Mouse (Mus musculus): Measurements from ENCODE around the gene Eef2. TPM values are rescaled to one million over a fixed set of nuclear protein-coding genes. Genes with fewer than 3 reads are reported as not detected.

Eef2 gene
- total RNA-seq, 2 experiments from 2014 or later, result 1,282 to 1,799 TPM

DNA sequence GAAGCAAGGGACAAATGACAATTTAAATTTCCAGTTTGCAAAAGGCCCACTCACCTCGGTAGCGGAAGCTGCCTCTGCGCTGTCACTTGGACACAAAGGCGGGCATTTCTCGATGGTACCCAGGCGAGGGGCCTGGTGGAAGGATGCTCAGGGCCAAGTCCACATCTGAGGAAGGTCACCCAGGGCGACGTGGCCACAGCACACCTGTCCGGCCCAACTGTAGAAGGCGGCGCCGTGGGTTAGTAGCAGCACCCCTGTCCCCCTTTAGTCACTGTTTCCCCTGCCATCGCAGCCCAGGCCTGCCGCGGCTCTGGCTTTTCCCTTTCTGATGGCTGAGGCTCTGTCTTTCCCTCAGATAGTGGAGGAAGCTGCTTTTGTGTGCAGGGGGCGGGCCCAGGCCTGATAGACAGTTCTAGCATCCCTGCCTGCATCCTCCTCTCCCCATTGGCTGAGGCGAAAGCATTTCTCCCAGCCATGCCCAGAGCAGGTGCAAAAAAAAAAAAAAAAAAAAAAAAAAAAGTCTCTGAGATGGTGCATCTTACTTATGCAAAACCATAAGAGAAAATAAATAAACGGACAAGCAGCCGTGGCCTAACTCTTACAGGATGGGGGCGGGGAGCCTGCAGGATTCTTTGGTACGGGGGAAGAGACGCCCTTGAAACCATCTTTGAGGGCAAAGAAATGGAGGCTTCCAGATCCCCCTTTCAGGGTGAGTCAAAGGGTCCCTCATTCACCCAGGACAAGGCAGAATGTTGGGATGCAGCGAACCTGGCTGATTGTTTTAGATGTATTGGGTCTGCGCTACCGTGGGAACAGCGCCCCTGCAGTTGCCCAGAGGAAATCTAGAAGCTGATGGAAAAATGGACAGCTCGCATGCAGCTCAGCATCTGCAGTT, 54.3 kb downstream of the Eef2 start, which contains the start of gene Atcay:
Atcay (minus strand) TSS at position 396 of the 895 bp plus-strand sequence.
- ATAC-seq (replicated peaks; ENCODE audit: low FRiP score, low TSS enrichment, poor library complexity, severe bottlenecking), result 0 out of 2 replicates have a peak, but pooled peaks have one; percentile 24

DNA sequence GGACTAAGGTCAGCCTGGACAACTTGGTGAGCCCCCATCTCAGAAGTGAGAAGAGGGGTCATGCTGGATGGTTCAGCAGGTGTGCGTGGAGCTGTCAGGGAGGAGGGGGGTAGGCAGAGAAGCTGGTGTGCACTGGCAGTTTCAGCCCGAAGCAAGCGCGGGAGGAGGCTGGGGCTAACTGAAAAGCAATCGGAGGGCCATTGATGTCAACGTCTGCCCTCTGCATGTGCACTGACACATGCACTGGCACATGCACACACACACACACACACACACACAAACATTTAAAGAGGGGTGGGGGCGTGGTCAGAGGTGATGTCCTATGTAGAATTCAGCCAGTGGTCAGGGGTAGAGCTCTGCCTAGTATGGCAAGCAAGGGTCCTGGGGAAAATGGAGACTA, 55.0 kb downstream of the Eef2 start:
- no peak for ATAC-seq (replicated peaks; ENCODE audit: low FRiP score, low TSS enrichment, poor library complexity, severe bottlenecking)

Other genes starting within 250 kb of the Eef2 start
Only the 30 nearest of the 31 such genes appear.
- 1.5 and 3.6 TPM in 2 replicates for gene Gng7, start 161.7 kb upstream of the Eef2 start, total RNA-seq (2014; fragmentation: Nextera tagmentation)
- gene Gng7, start 161.7 kb upstream of the Eef2 start, total RNA-seq (2017), result 0.14 and 0.46 TPM in 2 replicates
- gene Diras1, start 151.0 kb upstream of the Eef2 start, total RNA-seq (2014; fragmentation: Nextera tagmentation), result not detected in 2 replicates
- gene Diras1, start 151.0 kb upstream of the Eef2 start, total RNA-seq (2017), result not detected in 2 replicates
- gene Slc39a3, start 139.2 kb upstream of the Eef2 start, total RNA-seq (2014; fragmentation: Nextera tagmentation), result 7.0 TPM in 2 replicates
- gene Slc39a3, start 139.2 kb upstream of the Eef2 start, total RNA-seq (2017), result 3.4 and 7.2 TPM in 2 replicates
- 59.4 and 61.4 TPM in 2 replicates for gene Sgta, start 116.5 kb upstream of the Eef2 start, total RNA-seq (2014; fragmentation: Nextera tagmentation)
- gene Sgta, start 116.5 kb upstream of the Eef2 start, total RNA-seq (2017), result 34.2 and 41.6 TPM in 2 replicates
- gene Thop1, start 106.6 kb upstream of the Eef2 start, total RNA-seq (2014; fragmentation: Nextera tagmentation), result 40.7 and 52.0 TPM in 2 replicates
- gene Thop1, start 106.6 kb upstream of the Eef2 start, total RNA-seq (2017), result 46.0 and 58.3 TPM in 2 replicates
- gene Creb3l3, start 77.8 kb upstream of the Eef2 start, total RNA-seq (2014; fragmentation: Nextera tagmentation), result not detected in 2 replicates
- gene Creb3l3, start 77.8 kb upstream of the Eef2 start, total RNA-seq (2017), result not detected in 2 replicates
- gene Map2k2, start 70.7 kb upstream of the Eef2 start, total RNA-seq (2014; fragmentation: Nextera tagmentation), result 111 and 122 TPM in 2 replicates
- gene Map2k2, start 70.7 kb upstream of the Eef2 start, total RNA-seq (2017), result 38.7 and 50.2 TPM in 2 replicates
- 33.4 and 34.4 TPM in 2 replicates for gene Zbtb7a, start 41.4 kb upstream of the Eef2 start, total RNA-seq (2014; fragmentation: Nextera tagmentation)
- gene Zbtb7a, start 41.4 kb upstream of the Eef2 start, total RNA-seq (2017), result 8.5 and 15.9 TPM in 2 replicates
- 14.8 and 15.2 TPM in 2 replicates for gene Pias4, start 8.7 kb upstream of the Eef2 start, total RNA-seq (2014; fragmentation: Nextera tagmentation)
- 5.4 and 20.8 TPM in 2 replicates for gene Pias4, start 8.7 kb upstream of the Eef2 start, total RNA-seq (2017)
- 27.7 and 51.7 TPM in 2 replicates for gene Dapk3, start 6.4 kb downstream of the Eef2 start, total RNA-seq (2014; fragmentation: Nextera tagmentation)
- 16.2 and 30.9 TPM in 2 replicates for gene Dapk3, start 6.4 kb downstream of the Eef2 start, total RNA-seq (2017)
- not detected in 2 replicates for gene 4930442H23Rik, start 7.2 kb downstream of the Eef2 start, total RNA-seq (2014; fragmentation: Nextera tagmentation)
- gene 4930442H23Rik, start 7.2 kb downstream of the Eef2 start, total RNA-seq (2017), result not detected in 2 replicates
- not detected in 2 replicates for gene Nmrk2, start 25.4 kb downstream of the Eef2 start, total RNA-seq (2014; fragmentation: Nextera tagmentation)
- gene Nmrk2, start 25.4 kb downstream of the Eef2 start, total RNA-seq (2017), result not detected in 2 replicates
- gene Atcay, start 54.2 kb downstream of the Eef2 start, total RNA-seq (2014; fragmentation: Nextera tagmentation), result not detected in 2 replicates
- not detected in 2 replicates for gene Atcay, start 54.2 kb downstream of the Eef2 start, total RNA-seq (2017)
- 1.1 and 3.5 TPM in 2 replicates for gene Zfr2, start 56.5 kb downstream of the Eef2 start, total RNA-seq (2014; fragmentation: Nextera tagmentation)
- gene Zfr2, start 56.5 kb downstream of the Eef2 start, total RNA-seq (2017), result 0.46 TPM in 1 of 2 replicates, not detected in the other
- 2.9 and 9.8 TPM in 2 replicates for gene Matk, start 76.3 kb downstream of the Eef2 start, total RNA-seq (2014; fragmentation: Nextera tagmentation)
- gene Matk, start 76.3 kb downstream of the Eef2 start, total RNA-seq (2017), result 5.5 and 5.6 TPM in 2 replicates
- 130 and 158 TPM in 2 replicates for gene Mrpl54, start 90.3 kb downstream of the Eef2 start, total RNA-seq (2014; fragmentation: Nextera tagmentation)
- 157 and 212 TPM in 2 replicates for gene Mrpl54, start 90.3 kb downstream of the Eef2 start, total RNA-seq (2017)
- gene Apba3, start 90.3 kb downstream of the Eef2 start, total RNA-seq (2014; fragmentation: Nextera tagmentation), result 28.9 and 32.6 TPM in 2 replicates
- gene Apba3, start 90.3 kb downstream of the Eef2 start, total RNA-seq (2017), result 2.6 and 16.7 TPM in 2 replicates
- 0.81 and 7.3 TPM in 2 replicates for gene Tjp3, start 115.0 kb downstream of the Eef2 start, total RNA-seq (2014; fragmentation: Nextera tagmentation)
- 1.3 and 2.5 TPM in 2 replicates for gene Tjp3, start 115.0 kb downstream of the Eef2 start, total RNA-seq (2017)
- 40.4 and 51.0 TPM in 2 replicates for gene Pip5k1c, start 116.3 kb downstream of the Eef2 start, total RNA-seq (2014; fragmentation: Nextera tagmentation)
- gene Pip5k1c, start 116.3 kb downstream of the Eef2 start, total RNA-seq (2017), result 17.3 and 26.2 TPM in 2 replicates
- 26.4 and 46.2 TPM in 2 replicates for gene Cactin, start 144.5 kb downstream of the Eef2 start, total RNA-seq (2014; fragmentation: Nextera tagmentation)
- 30.4 and 33.4 TPM in 2 replicates for gene Cactin, start 144.5 kb downstream of the Eef2 start, total RNA-seq (2017)
- gene Tbxa2r, start 152.1 kb downstream of the Eef2 start, total RNA-seq (2014; fragmentation: Nextera tagmentation), result 0.66 and 2.3 TPM in 2 replicates
- gene Tbxa2r, start 152.1 kb downstream of the Eef2 start, total RNA-seq (2017), result 0.52 TPM in 1 of 2 replicates, not detected in the other
- gene Gipc3, start 166.6 kb downstream of the Eef2 start, total RNA-seq (2014; fragmentation: Nextera tagmentation), result not detected in 2 replicates
- gene Gipc3, start 166.6 kb downstream of the Eef2 start, total RNA-seq (2017), result not detected in 2 replicates
- 25.7 and 37.6 TPM in 2 replicates for gene Hmg20b, start 173.8 kb downstream of the Eef2 start, total RNA-seq (2014; fragmentation: Nextera tagmentation)
- 44.2 and 61.1 TPM in 2 replicates for gene Hmg20b, start 173.8 kb downstream of the Eef2 start, total RNA-seq (2017)
- gene Mfsd12, start 180.9 kb downstream of the Eef2 start, total RNA-seq (2014; fragmentation: Nextera tagmentation), result 15.7 and 16.4 TPM in 2 replicates
- 13.9 and 14.1 TPM in 2 replicates for gene Mfsd12, start 180.9 kb downstream of the Eef2 start, total RNA-seq (2017)
- 0.70 TPM in 1 of 2 replicates, not detected in the other for gene 4930404N11Rik, start 189.2 kb downstream of the Eef2 start, total RNA-seq (2014; fragmentation: Nextera tagmentation)
- 1.9 TPM in 1 of 2 replicates, not detected in the other for gene 4930404N11Rik, start 189.2 kb downstream of the Eef2 start, total RNA-seq (2017)
- 28.5 and 50.0 TPM in 2 replicates for gene Fzr1, start 201.9 kb downstream of the Eef2 start, total RNA-seq (2014; fragmentation: Nextera tagmentation)
- 12.2 and 14.9 TPM in 2 replicates for gene Fzr1, start 201.9 kb downstream of the Eef2 start, total RNA-seq (2017)
- gene Dohh, start 207.8 kb downstream of the Eef2 start, total RNA-seq (2014; fragmentation: Nextera tagmentation), result 12.3 and 31.4 TPM in 2 replicates
- gene Dohh, start 207.8 kb downstream of the Eef2 start, total RNA-seq (2017), result 31.2 and 37.8 TPM in 2 replicates
- 1.2 and 6.3 TPM in 2 replicates for gene Gm48551, start 207.8 kb downstream of the Eef2 start, total RNA-seq (2014; fragmentation: Nextera tagmentation)
- 0.11 and 2.6 TPM in 2 replicates for gene Gm48551, start 207.8 kb downstream of the Eef2 start, total RNA-seq (2017)
- gene Gm48552, start 212.4 kb downstream of the Eef2 start, total RNA-seq (2014; fragmentation: Nextera tagmentation), result 4.0 TPM in 1 of 2 replicates, not detected in the other
- not detected in 2 replicates for gene Gm48552, start 212.4 kb downstream of the Eef2 start, total RNA-seq (2017)
- 7.7 and 12.8 TPM in 2 replicates for gene Smim24, start 216.4 kb downstream of the Eef2 start, total RNA-seq (2014; fragmentation: Nextera tagmentation)
- 7.4 and 7.5 TPM in 2 replicates for gene Smim24, start 216.4 kb downstream of the Eef2 start, total RNA-seq (2017)

Measured in megakaryocyte-erythroid progenitor cell, adult 5-6 weeks (primary cell).